Mouse (Mus musculus) neural tube, embryonic 10.5 days (tissue): ENCODE results near the gene Oma1.

Experiments
- DNase-seq: peaks from one replicate; pipeline ENCODE4 v3.0.0-alpha.2; 2017; ENCODE audit warnings: low spot score; ENCODE audit errors: extremely low spot score

Oma1 gene

GRCm38 (mm10) chr4:103313587-103314525 lies at the start of gene Oma1:
Gene Oma1, plus strand, starts transcription at chr4:103313812.
- DNase-seq: peak; percentile 99

- DNase-seq: peak; percentile 34
These were observed 49.7 kb upstream of the Oma1 start for GRCm38 (mm10) chr4:103263812-103264396.

DNA sequence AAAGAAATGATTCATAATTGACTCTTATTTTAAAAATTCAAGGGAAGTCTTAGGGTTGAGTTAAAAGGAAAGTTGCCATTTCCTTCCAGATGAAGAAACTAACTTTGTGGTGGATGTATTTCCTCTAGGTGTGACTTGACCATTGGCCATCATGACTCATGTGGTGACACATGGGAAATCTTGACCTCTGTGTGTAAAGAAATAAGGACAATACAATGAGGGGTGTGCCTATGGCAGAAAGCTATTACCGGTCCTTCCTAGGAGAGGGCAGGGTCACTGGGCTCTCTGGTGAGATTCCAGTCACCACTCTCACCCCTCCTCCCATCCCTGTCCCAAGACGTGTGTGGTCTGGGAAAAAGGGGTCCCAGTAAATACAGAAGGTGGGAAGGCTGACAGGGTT lies 48.4 kb upstream of the Oma1 start:
- DNase-seq: no peak

DNA sequence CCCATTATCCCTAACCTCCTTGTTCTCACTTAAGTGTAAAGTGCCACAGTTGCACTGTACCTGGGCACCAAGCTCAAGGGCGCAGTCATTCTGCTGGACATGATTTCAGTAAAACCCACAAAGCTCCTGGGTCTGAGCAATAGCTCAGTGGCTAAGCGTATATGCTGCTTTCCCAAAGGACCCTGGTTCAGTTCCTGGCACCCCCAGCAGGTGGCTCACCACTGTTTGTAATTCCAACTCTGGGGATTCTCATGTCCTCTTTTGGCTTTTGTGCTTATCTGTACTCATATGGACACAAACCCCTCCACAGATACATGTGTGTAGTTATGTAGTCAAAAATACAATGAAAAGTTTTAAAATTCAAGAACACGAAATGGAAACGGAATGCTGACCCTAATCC lies 44.3 kb upstream of the Oma1 start:
- no peak for DNase-seq

DNA sequence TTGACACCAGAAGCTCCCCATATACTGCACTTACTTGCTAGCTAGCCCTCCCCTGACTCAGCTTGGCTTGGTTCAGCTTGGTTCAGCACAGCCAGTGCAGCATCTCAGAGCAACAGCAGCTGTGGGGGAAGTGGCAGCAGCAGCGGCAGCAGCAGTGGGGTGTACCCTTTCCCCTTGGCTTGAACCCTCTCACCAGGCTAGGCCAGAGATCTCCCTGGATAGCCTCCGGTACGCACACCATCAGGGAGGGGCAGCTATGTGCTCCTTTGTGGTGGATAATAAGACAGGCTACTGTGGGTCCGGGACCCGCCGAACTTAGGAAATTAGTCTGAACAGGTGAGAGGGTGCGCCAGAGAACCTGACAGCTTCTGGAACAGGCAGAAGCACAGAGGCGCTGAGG lies 40.6 kb upstream of the Oma1 start:
- no peak for DNase-seq

- no peak for DNase-seq
These were observed 25.3 kb upstream of the Oma1 start for GRCm38 (mm10) chr4:103288342-103288741.

DNA sequence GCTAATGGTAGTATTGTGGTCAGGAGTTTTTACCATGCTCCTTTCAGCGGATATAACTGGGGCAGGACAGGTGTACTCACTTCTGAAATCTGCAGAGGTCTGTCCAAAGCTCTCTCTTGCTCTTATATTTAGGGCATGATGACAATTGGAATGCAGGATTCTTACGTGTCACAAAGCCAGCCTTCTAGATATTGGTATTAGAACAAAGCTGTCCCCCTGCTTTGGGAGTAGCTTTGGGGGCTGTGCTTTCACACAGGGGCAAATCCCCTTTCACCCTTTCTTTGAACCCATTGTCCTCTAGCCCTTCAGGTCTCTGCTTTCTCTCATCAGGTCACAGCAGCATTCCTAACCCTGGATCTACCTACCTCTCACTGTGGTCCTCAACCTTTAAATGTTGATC lies 22.8 kb upstream of the Oma1 start, which contains the start of gene 4921539E11Rik:
TSS of gene 4921539E11Rik (minus strand) at position 101 of the 400 bp plus-strand sequence.
- no peak for DNase-seq

DNA sequence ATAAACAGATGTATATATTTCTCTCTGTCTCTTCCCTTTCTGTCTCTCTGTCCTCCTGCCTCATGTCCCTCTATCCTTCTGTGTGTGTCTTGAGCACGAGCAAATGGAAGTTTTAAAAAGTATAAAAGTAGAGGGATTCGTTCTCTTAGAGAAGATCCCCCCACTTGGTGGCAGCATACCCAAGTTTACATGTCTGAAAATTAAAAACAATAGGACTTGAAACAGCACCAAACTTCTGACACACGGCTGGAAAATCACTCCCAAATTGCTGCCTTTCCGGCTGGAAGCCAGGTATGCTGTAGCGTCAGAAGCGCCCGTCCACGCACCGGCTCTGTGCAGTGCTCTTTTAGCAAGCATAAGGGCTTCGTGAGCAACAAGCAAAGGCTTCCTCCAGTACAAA lies 14.3 kb upstream of the Oma1 start:
- no peak for DNase-seq

DNA sequence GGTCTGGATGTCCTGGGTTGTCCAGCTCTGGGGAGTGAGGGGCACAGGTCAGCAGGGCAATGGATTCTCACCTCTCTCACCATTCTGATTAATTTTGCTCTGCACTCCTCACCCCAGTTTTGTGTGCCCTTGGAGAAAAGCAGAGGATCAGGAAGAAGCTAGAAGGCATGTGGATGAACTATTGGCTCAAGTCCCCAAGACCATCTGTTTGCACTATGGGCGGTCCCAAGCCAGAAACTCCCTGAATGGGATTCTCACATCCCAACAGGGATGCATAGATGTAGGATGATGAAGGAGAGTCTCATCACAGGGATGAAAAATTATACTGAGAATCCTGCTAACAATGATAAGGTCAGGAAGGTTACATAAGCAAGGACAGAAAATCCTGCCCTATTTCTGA lies 9.8 kb upstream of the Oma1 start:
- no peak for DNase-seq

DNA sequence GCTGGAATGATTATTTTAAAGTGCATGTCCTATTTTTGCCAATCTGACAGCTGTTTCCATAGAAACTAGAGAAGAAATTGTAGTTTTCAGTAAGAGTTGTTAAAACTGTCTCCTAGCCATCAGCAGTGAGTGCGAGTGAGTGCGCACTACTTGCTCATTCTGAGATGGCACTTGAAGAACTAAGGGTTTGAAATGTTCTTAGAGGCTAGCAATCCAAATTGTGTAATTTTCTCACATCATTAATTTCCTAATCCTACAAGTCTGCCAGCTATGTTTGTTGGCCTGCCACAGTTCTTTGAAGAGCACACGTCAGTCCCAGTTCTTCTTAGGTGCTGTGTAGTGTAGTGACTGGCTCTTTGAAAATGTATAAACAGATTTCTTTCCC lies 906 bp downstream of the Oma1 start:
- no peak for DNase-seq

DNA sequence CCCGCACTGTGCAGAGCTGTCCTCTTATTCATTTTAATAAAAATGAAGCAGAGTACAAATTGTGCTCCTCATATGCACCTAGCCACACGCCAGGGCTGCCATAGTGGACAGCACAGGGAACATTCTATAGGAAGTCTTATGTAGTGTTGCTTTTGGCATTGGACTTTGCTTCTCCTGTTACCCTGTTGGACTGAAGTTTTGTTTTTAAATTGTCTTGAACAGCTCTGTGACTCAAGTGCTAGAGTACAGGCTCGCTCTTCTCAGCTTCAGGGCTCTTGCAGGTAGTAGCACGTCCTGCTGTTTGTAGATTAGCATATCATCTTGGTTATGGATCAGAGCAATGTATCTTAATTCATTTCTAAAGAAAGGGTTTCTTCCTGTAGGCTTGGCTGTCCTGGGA lies 2.2 kb downstream of the Oma1 start:
- no peak for DNase-seq

GRCm38 (mm10) chr4:103321461-103321860 lies 7.8 kb downstream of the Oma1 start:
- no peak for DNase-seq

GRCm38 (mm10) chr4:103324688-103325451 lies 11.3 kb downstream of the Oma1 start:
- peak; percentile 25 for DNase-seq

DNA sequence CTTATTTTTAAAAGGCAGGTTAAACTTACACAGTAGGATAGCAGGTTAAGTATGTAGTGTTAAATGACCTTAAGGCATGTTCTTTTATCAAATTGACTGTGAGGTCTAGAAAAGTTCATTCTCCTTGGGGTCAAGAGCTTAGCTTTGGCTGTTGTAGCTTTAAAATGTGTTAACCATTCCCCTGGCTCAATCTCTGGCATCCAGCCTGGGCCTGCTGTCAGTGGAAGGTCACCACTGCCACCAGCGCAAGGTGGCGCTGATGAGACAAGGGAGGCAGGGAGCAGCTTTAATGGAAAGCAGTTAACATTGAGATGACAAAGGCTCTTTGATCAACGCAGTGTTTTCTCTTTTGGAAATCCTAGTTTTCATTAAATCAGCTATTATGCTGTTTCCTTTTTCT lies 13.4 kb downstream of the Oma1 start:
- no peak for DNase-seq

DNA sequence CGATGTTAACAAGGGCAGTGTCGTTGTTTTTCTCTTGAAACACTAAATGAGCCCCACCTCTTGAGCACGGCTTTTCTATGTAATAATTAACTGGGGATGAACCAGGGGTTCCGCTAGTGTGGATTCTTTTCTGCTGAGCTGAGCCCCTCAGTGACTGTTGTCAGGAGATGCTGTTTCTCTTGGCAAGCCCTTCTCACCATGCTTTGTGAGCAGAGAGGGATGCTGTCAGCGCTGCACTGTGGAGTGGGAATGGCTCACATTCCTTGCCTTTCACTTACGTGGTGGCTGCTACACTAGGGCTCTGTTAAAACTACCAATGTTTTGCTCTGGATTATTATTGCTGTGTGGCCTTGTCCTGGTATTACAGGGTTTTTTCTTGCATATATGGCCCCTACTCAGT lies 15.7 kb downstream of the Oma1 start:
- DNase-seq: no peak

DNA sequence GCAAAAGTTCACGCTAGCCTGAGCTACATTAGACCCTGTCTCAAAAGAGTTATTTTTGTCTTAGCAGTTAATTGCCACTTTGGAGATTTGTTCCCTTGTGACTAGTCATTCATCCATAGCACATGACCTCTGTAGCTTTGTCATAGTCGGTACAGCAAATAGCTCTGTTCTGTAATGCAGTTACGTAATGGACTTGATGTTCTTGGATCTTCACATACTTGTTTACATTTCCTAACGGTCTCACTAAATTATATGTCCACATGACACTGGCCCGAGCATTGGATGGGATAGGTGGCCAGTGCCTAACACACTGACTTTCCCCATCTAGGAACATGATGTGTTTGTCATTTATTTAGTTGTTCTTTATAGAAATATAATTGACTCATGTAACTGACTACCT lies 21.5 kb downstream of the Oma1 start:
- no peak for DNase-seq

GRCm38 (mm10) chr4:103340726-103341125 lies 27.1 kb downstream of the Oma1 start:
- no peak for DNase-seq

GRCm38 (mm10) chr4:103341620-103342019 lies 28.0 kb downstream of the Oma1 start:
- DNase-seq: no peak

GRCm38 (mm10) chr4:103346058-103346457 lies 32.4 kb downstream of the Oma1 start:
- no peak for DNase-seq

GRCm38 (mm10) chr4:103346849-103347248 lies 33.2 kb downstream of the Oma1 start:
- no peak for DNase-seq

- DNase-seq: no peak
These were observed 35.6 kb downstream of the Oma1 start for GRCm38 (mm10) chr4:103349219-103349618.

GRCm38 (mm10) chr4:103352926-103353325 lies 39.3 kb downstream of the Oma1 start:
- DNase-seq: no peak
